ENCODE assay signal across 12 mouse cellular contexts in the genomic region with DNA sequence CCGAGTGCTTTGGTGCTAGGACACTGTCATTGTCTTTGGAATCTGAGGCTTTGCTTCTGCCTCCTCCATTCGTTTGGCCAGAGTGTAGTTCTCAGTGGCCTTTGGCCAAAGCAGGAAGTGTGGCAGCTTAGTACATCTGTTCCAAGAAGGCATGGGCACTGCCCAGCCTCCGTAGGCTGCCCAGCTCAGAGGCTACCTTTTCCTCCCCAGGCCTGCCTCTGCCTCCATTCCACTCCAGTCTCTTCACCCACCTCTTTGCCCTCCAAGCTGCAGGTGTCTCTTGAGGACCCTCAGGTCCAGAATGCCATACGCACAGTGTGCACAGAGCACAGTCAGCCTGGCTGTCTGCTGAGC. TPM values are rescaled to one million over a fixed set of nuclear protein-coding genes. Genes with fewer than 3 reads are reported as not detected.
DNase-seq lines count a peak whose midpoint lies in the region; ATAC-seq and TF ChIP-seq lines count a peak whose summit lies in the region.
"Had no signal": no experiment of that assay in that cellular context is flagged by ENCODE, and none has a peak within 500 bp of the region (broad histone marks: within the 10 kb centered on the region; RNA-seq: fewer than 3 reads in every experiment).

No protein-coding gene starts in this region.

- H3K27ac ChIP-seq in heart, embryonic 16.5 days (ENCODE audit: low read length): peak overlapping the region; percentile 95
- peak overlapping the region; percentile 50 for H3K27ac ChIP-seq in olfactory bulb, adult 2 months (ENCODE audit: insufficient read depth, low read depth, low read length)
- H3K27ac ChIP-seq: midbrain, embryonic 13.5 days had no signal

- H3K27me3 ChIP-seq in heart, embryonic 16.5 days (ENCODE audit: control insufficient read depth, insufficient read depth, low read length): no peaks in the 10 kb centered on the region
- no peaks in the 10 kb centered on the region for H3K27me3 ChIP-seq in megakaryocyte, embryonic 14.5 days (replicated peaks)

- ATAC-seq in heart, embryonic 16.5 days (replicated peaks; ENCODE audit: extremely low read depth, insufficient read depth, low FRiP score): no peak
- ATAC-seq in megakaryocyte, adult 5-6 weeks (ENCODE audit: poor library complexity, severe bottlenecking): no peak

- no peak for TF ChIP-seq CTCF in olfactory bulb, adult 2 months (IDR thresholded peaks at IDR 0.05; ENCODE audit: insufficient read depth, low read depth, low read length)

- intact Hi-C loops in heart, postnatal 36 days (cut with DNase I): no loop called here

- no peak overlapping the region for H3K4me2 ChIP-seq in heart, embryonic 16.5 days (ENCODE audit: low read depth, low read length)
- H3K4me2 ChIP-seq: midbrain, embryonic 13.5 days had no signal

- H3K4me1 ChIP-seq in heart, embryonic 16.5 days (ENCODE audit: control insufficient read depth, insufficient read depth, low read length): peaks cover 58% of the 10 kb centered on the region
- H3K4me1 ChIP-seq in megakaryocyte, embryonic 14.5 days: peaks cover 71% of the 10 kb centered on the region
- peaks cover 78% of the 10 kb centered on the region for H3K4me1 ChIP-seq in olfactory bulb, adult 2 months (ENCODE audit: control insufficient read depth, insufficient read depth, low read length)

- no peaks in the 10 kb centered on the region for H3K36me3 ChIP-seq in heart, embryonic 16.5 days (ENCODE audit: control insufficient read depth, insufficient read depth)
- H3K36me3 ChIP-seq in megakaryocyte, embryonic 14.5 days (replicated peaks; ENCODE audit: low read length): peaks cover 91% of the 10 kb centered on the region

- peak; percentile 34 for DNase-seq in cerebellum, adult 11 months
- DNase-seq in cerebellum, adult 18-20 months: no peak
- no peak for DNase-seq in heart, postnatal 36 days
- DNase-seq in spleen, postnatal 14 days (ENCODE audit: low spot score in 2 of 2): no peak
- DNase-seq: gastrocnemius, postnatal 14 days had no signal

- no peaks in the 10 kb centered on the region for H3K9me3 ChIP-seq in heart, embryonic 16.5 days (replicated peaks; ENCODE audit: control insufficient read depth, low read length)
- H3K9me3 ChIP-seq in megakaryocyte, embryonic 14.5 days: no peaks in the 10 kb centered on the region
- H3K9me3 ChIP-seq: midbrain, embryonic 13.5 days had no signal

- no peak overlapping the region for H3K4me3 ChIP-seq in heart, embryonic 16.5 days (ENCODE audit: low read length)
- H3K4me3 ChIP-seq in megakaryocyte, embryonic 14.5 days (replicated peaks): peak overlapping the region; percentile 71
- H3K4me3 ChIP-seq in olfactory bulb, adult 2 months (ENCODE audit: insufficient read depth, low read depth, low read length): no peak overlapping the region
- H3K4me3 ChIP-seq: midbrain, embryonic 13.5 days had no signal

- 50% methylated on average over 4 of the region's 4 CpGs for WGBS in heart, embryonic 16.5 days
- 40% methylated on average over 4 of the region's 4 CpGs for WGBS in olfactory bulb, adult 2 months

- TF ChIP-seq POLR2A in olfactory bulb, adult 2 months (IDR thresholded peaks at IDR 0.05; ENCODE audit: insufficient read depth, low read depth, low read length): no peak

- peak overlapping the region; percentile 47; the same call in 1 of the 2 replicates for H3K9ac ChIP-seq in heart, embryonic 16.5 days (ENCODE audit: low read length)
- H3K9ac ChIP-seq: midbrain, embryonic 13.5 days had no signal

RNA-seq across cellular contexts. Expression of a gene that starts 9.9 kb away (rescaled TPM):
- polyA plus RNA-seq in heart, embryonic 16.5 days (2015; fragmentation: Nextera tagmentation; extraction: Ambion mirVana): 8.4 and 10.4 TPM in 2 replicates
- 10 to 100 TPM; 10.7 to 14.0 TPM for total RNA-seq in heart, postnatal 36 days (2021)
- polyA plus RNA-seq in megakaryocyte, embryonic 14.5 days (2012; ENCODE audit: insufficient read depth, low replicate concordance): 0.11 TPM in 1 of 2 replicates, not detected in the other
- not detected in 2 replicates for total RNA-seq in megakaryocyte, adult 5-6 weeks (2015)
- 0.04 and 1.7 TPM in 2 replicates for total RNA-seq in megakaryocyte, adult 5-6 weeks (2017)
- polyA plus RNA-seq in olfactory bulb, adult 2 months (2012; ENCODE audit: insufficient read depth, insufficient read length, low replicate concordance, missing spikeins): not detected in 2 replicates

RNA-seq across cellular contexts. Expression of a gene that starts 27.3 kb away (rescaled TPM):
- polyA plus RNA-seq in heart, embryonic 16.5 days (2015; fragmentation: Nextera tagmentation; extraction: Ambion mirVana): not detected in 2 replicates
- not detected for total RNA-seq in heart, postnatal 36 days (2021)
- not detected in 2 replicates for polyA plus RNA-seq in megakaryocyte, embryonic 14.5 days (2012; ENCODE audit: insufficient read depth, low replicate concordance)
- not detected in 2 replicates for total RNA-seq in megakaryocyte, adult 5-6 weeks (2015)
- total RNA-seq in megakaryocyte, adult 5-6 weeks (2017): not detected in 2 replicates
- polyA plus RNA-seq in olfactory bulb, adult 2 months (2012; ENCODE audit: insufficient read depth, insufficient read length, low replicate concordance, missing spikeins): not detected in 2 replicates
- total RNA-seq: gastrocnemius, postnatal 14 days; layer of hippocampus, adult 8-10 months had no signal
- polyA plus RNA-seq: limb, embryonic 11.5 days had no signal

RNA-seq across cellular contexts. Expression of a gene that starts 32.9 kb away (rescaled TPM):
- polyA plus RNA-seq in heart, embryonic 16.5 days (2015; fragmentation: Nextera tagmentation; extraction: Ambion mirVana): 19.3 and 23.3 TPM in 2 replicates
- total RNA-seq in heart, postnatal 36 days (2021): 10 to 100 TPM; 25.4 to 25.8 TPM
- 5.8 and 20.7 TPM in 2 replicates for polyA plus RNA-seq in megakaryocyte, embryonic 14.5 days (2012; ENCODE audit: insufficient read depth, low replicate concordance)
- total RNA-seq in megakaryocyte, adult 5-6 weeks (2015): 8.7 and 9.3 TPM in 2 replicates
- 9.7 and 11.9 TPM in 2 replicates for total RNA-seq in megakaryocyte, adult 5-6 weeks (2017)
- not detected in 2 replicates for polyA plus RNA-seq in olfactory bulb, adult 2 months (2012; ENCODE audit: insufficient read depth, insufficient read length, low replicate concordance, missing spikeins)

RNA-seq across cellular contexts. Expression of a gene that starts 54.6 kb away (rescaled TPM):
- 118 and 122 TPM in 2 replicates for polyA plus RNA-seq in heart, embryonic 16.5 days (2015; fragmentation: Nextera tagmentation; extraction: Ambion mirVana)
- 10 to 100 TPM; 50.2 to 68.0 TPM for total RNA-seq in heart, postnatal 36 days (2021)
- polyA plus RNA-seq in megakaryocyte, embryonic 14.5 days (2012; ENCODE audit: insufficient read depth, low replicate concordance): 1.8 and 3.8 TPM in 2 replicates
- total RNA-seq in megakaryocyte, adult 5-6 weeks (2015): not detected in 2 replicates
- total RNA-seq in megakaryocyte, adult 5-6 weeks (2017): not detected in 2 replicates
- not detected in 2 replicates for polyA plus RNA-seq in olfactory bulb, adult 2 months (2012; ENCODE audit: insufficient read depth, insufficient read length, low replicate concordance, missing spikeins)
- total RNA-seq: gastrocnemius, postnatal 14 days had no signal
